Mouse (Mus musculus): ENCODE data around the gene Pax7.

DNA sequence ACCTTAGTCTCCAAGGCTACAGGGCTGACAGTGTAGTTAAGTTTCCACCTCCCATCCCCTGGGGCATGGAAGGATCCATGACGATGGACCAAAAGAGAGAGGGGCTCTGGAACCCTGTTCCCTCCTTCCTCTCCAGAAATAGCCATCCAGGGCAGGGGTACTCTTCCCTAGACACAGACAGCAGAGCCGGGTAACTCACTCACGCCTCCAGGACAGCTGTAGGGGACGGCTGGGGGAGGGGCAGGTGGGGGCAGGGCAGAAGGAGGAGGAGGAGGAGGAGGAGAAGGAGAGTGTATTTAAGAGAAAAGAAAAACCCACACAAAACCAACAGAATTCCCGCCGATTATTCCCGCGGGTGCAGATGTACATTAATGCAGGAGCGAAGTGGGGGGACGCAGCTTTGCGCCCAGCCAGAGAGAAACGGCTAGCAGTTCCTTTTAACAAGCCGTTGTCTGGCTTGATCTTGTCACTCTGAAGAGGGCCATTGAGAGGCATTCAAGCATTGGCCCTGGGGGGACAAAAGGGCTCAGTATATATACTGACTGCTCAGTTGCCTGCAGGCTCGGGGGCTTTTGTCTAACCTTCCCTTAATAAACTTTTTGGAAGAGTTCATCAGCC is 26.0 kb downstream of the Pax7 start:
- TF ChIP-seq GABPA (IDR thresholded peaks at IDR 0.05; ENCODE audit: low read depth, low read length), result no peak
- no peak for TF ChIP-seq USF2 (IDR thresholded peaks at IDR 0.05; ENCODE audit: borderline replicate concordance in 1 of 2, insufficient read depth in 1 of 2, low read depth in 1 of 2, low read length in 2 of 2)
- TF ChIP-seq EP300 (IDR thresholded peaks at IDR 0.05; ENCODE audit: low read depth in 1 of 2, low read length in 2 of 2), result no peak
- no peak for TF ChIP-seq CHD1 (IDR thresholded peaks at IDR 0.05; ENCODE audit: low read depth, low read length)
- TF ChIP-seq MYC (IDR thresholded peaks at IDR 0.05; ENCODE audit: low read depth, low read length), result no peak
- no peak for TF ChIP-seq CTCF (IDR thresholded peaks at IDR 0.05 in 2 of 3, conservative IDR thresholded peaks at IDR 0.05 in 1 of 3; ENCODE audit: control insufficient read depth in 1 of 3, insufficient read depth in 1 of 3, low read depth in 2 of 3, low read length in 3 of 3, poor library complexity in 1 of 3, severe bottlenecking in 1 of 3)
- no peak for TF ChIP-seq SIN3A (IDR thresholded peaks at IDR 0.05; ENCODE audit: low read length)
- no peak for TF ChIP-seq GATA1 (IDR thresholded peaks at IDR 0.05; ENCODE audit: low read depth, low read length)
- TF ChIP-seq MYB (IDR thresholded peaks at IDR 0.05; ENCODE audit: low read depth, low read length), result no peak
- no peak for TF ChIP-seq BHLHE40 (IDR thresholded peaks at IDR 0.05; ENCODE audit: borderline replicate concordance, low read depth, low read length)
- no peak for TF ChIP-seq TAL1 (IDR thresholded peaks at IDR 0.05; ENCODE audit: low read length)
- no peak for TF ChIP-seq ZNF384 (IDR thresholded peaks at IDR 0.05; ENCODE audit: low read depth, low read length)
